Mouse (Mus musculus): ENCODE measurements around the gene Nkx2-2. TPM values are rescaled to one million over a fixed set of nuclear protein-coding genes. Genes with fewer than 3 reads are reported as not detected.
"Not testable (repeated sequence)": the region's sequence is repeated elsewhere in the genome, so short reads cannot be mapped to it uniquely, and the experiment has no call there.

The Nkx2-2 gene
- polyA plus RNA-seq, 1 experiment from 2014 or later: 2.8 TPM

DNA sequence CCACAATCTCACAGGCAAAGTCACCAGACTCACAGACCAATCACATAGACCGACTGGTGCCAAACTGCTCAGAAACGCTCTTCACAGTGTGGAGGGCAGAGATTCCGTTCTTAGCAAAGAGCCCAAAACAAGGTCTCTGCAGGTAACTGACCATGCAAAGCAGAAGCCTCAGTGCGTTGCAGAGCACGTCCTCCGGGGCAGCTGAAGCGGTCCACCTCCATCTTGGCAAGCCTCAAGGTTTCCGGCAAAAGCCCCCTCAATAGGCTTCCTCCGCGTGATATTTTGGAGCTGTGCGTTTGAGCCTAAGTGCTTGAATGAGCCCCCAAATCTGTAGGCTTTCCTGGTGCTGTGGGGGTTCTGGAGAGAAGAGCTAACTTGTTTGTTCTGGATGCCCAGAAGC lies 18.7 kb downstream of the Nkx2-2 start:
- peaks cover 14% of the 10 kb centered on the region for H3K4me1 ChIP-seq
- H3K27me3 ChIP-seq (ENCODE audit: poor library complexity, severe bottlenecking): peaks cover 78% of the 10 kb centered on the region
- H3K27ac ChIP-seq: no peak overlapping the region
- H3K4me3 ChIP-seq: no peak overlapping the region
- DNase-seq (ENCODE audit: extremely low spot score, low spot score): no peak
- H3K9me3 ChIP-seq: no peaks in the 10 kb centered on the region
- no peaks in the 10 kb centered on the region for H3K36me3 ChIP-seq (replicated peaks)
- 89% methylated on average over 11 of the region's 11 CpGs for WGBS

DNA sequence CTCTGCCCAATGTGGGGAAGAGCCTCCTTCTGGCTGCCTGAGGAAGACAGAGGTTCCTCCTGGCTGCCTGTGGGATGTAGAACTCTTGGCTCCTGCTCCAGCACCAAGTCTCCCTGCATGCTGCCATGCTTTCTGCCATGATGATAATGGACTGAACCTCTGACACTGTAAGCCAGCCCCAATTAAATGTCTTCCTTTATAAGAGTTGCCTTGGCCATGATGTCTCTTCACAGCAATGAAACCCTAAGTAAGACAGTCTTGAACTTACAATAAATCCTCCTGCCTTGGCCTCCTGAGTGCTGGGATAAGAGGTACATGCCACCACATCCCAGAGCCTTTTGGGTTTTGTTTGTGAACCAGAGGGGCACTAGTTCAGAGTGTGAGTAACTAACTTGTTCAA lies 20.3 kb downstream of the Nkx2-2 start:
- peaks cover 11% of the 10 kb centered on the region for H3K4me1 ChIP-seq
- no peaks in the 10 kb centered on the region for H3K9me3 ChIP-seq
- H3K27me3 ChIP-seq (ENCODE audit: poor library complexity, severe bottlenecking): peaks cover 63% of the 10 kb centered on the region
- H3K27ac ChIP-seq: no peak overlapping the region
- H3K36me3 ChIP-seq (replicated peaks): no peaks in the 10 kb centered on the region
- DNase-seq (ENCODE audit: extremely low spot score, low spot score): no peak
- H3K4me3 ChIP-seq: no peak overlapping the region

DNA sequence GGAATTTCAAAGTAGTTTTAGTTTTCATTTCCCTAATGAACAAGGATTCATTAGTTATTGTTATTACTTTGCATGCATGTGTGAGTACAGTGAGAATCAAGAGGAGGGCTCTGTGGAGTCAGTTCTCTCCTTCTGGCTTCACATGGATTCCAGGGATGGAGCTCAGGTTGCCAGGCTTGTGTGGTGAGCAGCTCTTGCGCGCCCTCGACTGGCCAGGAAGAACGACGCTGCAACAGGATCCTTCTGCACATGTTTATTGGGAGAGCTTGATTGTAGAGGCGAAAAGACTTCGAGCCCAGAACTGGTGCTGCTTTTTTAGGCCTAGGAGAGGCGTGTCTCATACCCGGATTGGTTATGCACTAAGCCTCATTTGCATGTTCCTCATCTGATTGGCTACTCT lies 23.5 kb downstream of the Nkx2-2 start:
- H3K4me3 ChIP-seq; DNase-seq (ENCODE audit: extremely low spot score, low spot score); H3K9me3 ChIP-seq; H3K36me3 ChIP-seq (replicated peaks); H3K4me1 ChIP-seq; H3K27ac ChIP-seq: not testable (repeated sequence)
- WGBS: 84% methylated on average over 9 of the region's 9 CpGs
- peaks cover 31% of the 10 kb centered on the region for H3K27me3 ChIP-seq (ENCODE audit: poor library complexity, severe bottlenecking)

DNA sequence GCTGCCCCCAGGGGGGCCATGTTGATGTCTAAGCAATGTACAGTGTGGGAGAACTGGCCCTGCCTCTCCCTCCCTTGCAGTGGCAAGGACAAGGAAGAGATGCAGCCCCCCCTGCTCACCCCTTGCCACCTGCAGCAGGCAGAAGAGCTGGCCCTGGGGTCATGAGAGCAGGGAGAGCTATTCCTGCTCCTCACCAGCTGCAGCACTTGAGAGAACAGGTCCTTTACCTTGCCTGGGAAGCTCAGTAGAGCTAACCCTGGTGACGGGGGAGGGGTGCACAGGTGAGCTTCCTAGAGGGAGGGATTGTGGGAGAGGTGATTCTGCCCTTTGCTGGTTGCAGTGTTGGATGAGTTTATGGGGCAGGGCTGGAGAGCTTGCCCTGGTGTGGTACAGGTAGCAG lies 28.2 kb downstream of the Nkx2-2 start:
- no peaks in the 10 kb centered on the region for H3K36me3 ChIP-seq (replicated peaks)
- no peak overlapping the region for H3K4me3 ChIP-seq
- no peak for DNase-seq (ENCODE audit: extremely low spot score, low spot score)
- 75% methylated on average over 1 of the region's 1 CpGs for WGBS
- no peaks in the 10 kb centered on the region for H3K27me3 ChIP-seq (ENCODE audit: poor library complexity, severe bottlenecking)
- no peak overlapping the region for H3K27ac ChIP-seq
- no peaks in the 10 kb centered on the region for H3K9me3 ChIP-seq
- H3K4me1 ChIP-seq: no peaks in the 10 kb centered on the region

DNA sequence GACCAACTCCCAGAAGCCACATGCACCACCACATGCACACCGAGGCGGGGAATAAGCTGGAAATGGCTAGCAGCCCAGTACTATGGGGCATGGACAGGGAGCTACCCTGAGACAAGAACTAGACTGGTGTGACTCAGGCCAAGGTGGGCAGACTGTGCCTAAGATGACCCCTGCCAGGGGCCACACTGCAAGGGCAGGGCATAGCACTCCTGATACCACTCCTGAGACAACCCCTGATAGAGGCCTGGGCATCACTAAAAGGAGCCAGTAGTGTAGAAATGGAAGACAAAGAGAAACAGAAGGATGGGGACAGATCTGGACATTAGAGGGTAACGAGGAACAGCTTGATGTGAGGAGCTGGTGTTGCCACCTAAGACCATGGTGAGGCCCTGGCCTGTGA lies 28.7 kb downstream of the Nkx2-2 start:
- no peaks in the 10 kb centered on the region for H3K36me3 ChIP-seq (replicated peaks)
- WGBS: 88% methylated on average over 3 of the region's 3 CpGs
- no peak overlapping the region for H3K4me3 ChIP-seq
- DNase-seq (ENCODE audit: extremely low spot score, low spot score): no peak
- H3K27ac ChIP-seq: no peak overlapping the region
- H3K4me1 ChIP-seq: no peaks in the 10 kb centered on the region
- H3K27me3 ChIP-seq (ENCODE audit: poor library complexity, severe bottlenecking): no peaks in the 10 kb centered on the region
- H3K9me3 ChIP-seq: no peaks in the 10 kb centered on the region

DNA sequence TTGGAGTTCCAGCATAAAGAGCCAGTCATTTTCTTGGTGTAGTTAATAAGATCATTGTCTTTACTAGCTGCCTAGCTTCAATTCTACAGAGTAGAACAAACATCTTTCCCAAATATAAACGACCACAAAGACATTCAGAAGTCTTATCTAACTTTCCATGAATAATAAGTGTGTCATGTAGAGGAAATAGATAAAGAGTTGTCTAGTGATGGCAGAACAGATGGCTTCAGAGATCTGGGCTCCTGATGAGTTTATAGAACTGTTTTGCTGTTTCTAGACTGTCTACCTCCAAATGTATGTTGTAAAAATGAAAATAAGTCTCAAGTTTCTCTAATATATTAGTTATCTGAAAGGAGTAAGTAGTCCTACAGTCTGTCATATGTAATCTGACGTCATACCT lies 41.5 kb downstream of the Nkx2-2 start:
- Histone ChIP-seq H3K27ac (no peak overlapping the region), H3K9me3 (no peaks in the 10 kb centered on the region), H3K4me1 (no peaks in the 10 kb centered on the region), H3K4me3 (no peak overlapping the region), H3K27me3 (ENCODE audit: poor library complexity, severe bottlenecking) (no peaks in the 10 kb centered on the region), H3K36me3 (replicated peaks) (no peaks in the 10 kb centered on the region)
- no peak for DNase-seq (ENCODE audit: extremely low spot score, low spot score)
- 80% methylated on average over 2 of the region's 2 CpGs for WGBS

Other genes starting within 250 kb of the Nkx2-2 start
- 93.8 and 95.6 TPM in 2 replicates for gene Xrn2, start 181.2 kb downstream of the Nkx2-2 start, polyA plus RNA-seq (2016; fragmentation: Nextera tagmentation; extraction: Ambion mirVana)
- gene Nkx2-4, start 108.8 kb downstream of the Nkx2-2 start, polyA plus RNA-seq (2016; fragmentation: Nextera tagmentation; extraction: Ambion mirVana): 0.10 and 0.28 TPM in 2 replicates
- gene Pax1, start 167.7 kb upstream of the Nkx2-2 start, polyA plus RNA-seq (2016; fragmentation: Nextera tagmentation; extraction: Ambion mirVana): 0.05 and 0.14 TPM in 2 replicates

Data from forebrain, embryonic 10.5 days (tissue).